Mouse (Mus musculus): ENCODE data around the gene Kdm1b. TPM values are rescaled to one million over a fixed set of nuclear protein-coding genes. Genes with fewer than 3 reads are reported as not detected.

The Kdm1b gene
- polyA plus RNA-seq, 1 experiment: 11.4 TPM

- H3K27me3 ChIP-seq (replicated peaks; ENCODE audit: control insufficient read depth, insufficient read depth, low read length): no peaks in the 10 kb centered on the region
- H3K36me3 ChIP-seq (ENCODE audit: control insufficient read depth, insufficient read depth, low read length): no peaks in the 10 kb centered on the region; the same call in none of the 2 replicates
- WGBS: 86% methylated on average over 2 of the region's 2 CpGs
- DNase-seq: no peak
- no peak overlapping the region for H3K27ac ChIP-seq (ENCODE audit: insufficient read depth, low read depth, low read length)
- TF ChIP-seq POLR2A (IDR thresholded peaks at IDR 0.05; ENCODE audit: low read depth, low read length): no peak
- TF ChIP-seq CTCF (conservative IDR thresholded peaks at IDR 0.05; ENCODE audit: insufficient read depth, insufficient read length, low read depth, low read length): no peak
- H3K4me3 ChIP-seq (ENCODE audit: insufficient read depth, low read depth, low read length): no peak overlapping the region
- no peaks in the 10 kb centered on the region for H3K4me1 ChIP-seq (ENCODE audit: control insufficient read depth, insufficient read depth, low read length)
These were observed 50.5 kb downstream of the Kdm1b start for GRCm38 (mm10) chr13:47093791-47094190.

GRCm38 (mm10) chr13:47096591-47096990, 53.3 kb downstream of the Kdm1b start:
- Histone ChIP-seq H3K4me1 (ENCODE audit: control insufficient read depth, insufficient read depth, low read length) (no peaks in the 10 kb centered on the region), H3K36me3 (ENCODE audit: control insufficient read depth, insufficient read depth, low read length) (peaks cover 2% of the 10 kb centered on the region; the same call in 1 of the 2 replicates), H3K27ac (ENCODE audit: insufficient read depth, low read depth, low read length) (no peak overlapping the region), H3K4me3 (ENCODE audit: insufficient read depth, low read depth, low read length) (no peak overlapping the region), H3K27me3 (replicated peaks; ENCODE audit: control insufficient read depth, insufficient read depth, low read length) (no peaks in the 10 kb centered on the region)
- no peak for DNase-seq
- no peak for TF ChIP-seq CTCF (conservative IDR thresholded peaks at IDR 0.05; ENCODE audit: insufficient read depth, insufficient read length, low read depth, low read length)
- TF ChIP-seq POLR2A (IDR thresholded peaks at IDR 0.05; ENCODE audit: low read depth, low read length): no peak
- 90% methylated on average over 2 of the region's 2 CpGs for WGBS

GRCm38 (mm10) chr13:47099265-47099664, 56.0 kb downstream of the Kdm1b start:
- H3K4me3 ChIP-seq (ENCODE audit: insufficient read depth, low read depth, low read length): no peak overlapping the region
- TF ChIP-seq CTCF (conservative IDR thresholded peaks at IDR 0.05; ENCODE audit: insufficient read depth, insufficient read length, low read depth, low read length): no peak
- no peak for TF ChIP-seq POLR2A (IDR thresholded peaks at IDR 0.05; ENCODE audit: low read depth, low read length)
- H3K27ac ChIP-seq (ENCODE audit: insufficient read depth, low read depth, low read length): no peak overlapping the region
- H3K4me1 ChIP-seq (ENCODE audit: control insufficient read depth, insufficient read depth, low read length): no peaks in the 10 kb centered on the region
- DNase-seq: no peak
- H3K36me3 ChIP-seq (ENCODE audit: control insufficient read depth, insufficient read depth, low read length): 0 out of 2 replicates have a peak, but pooled peaks cover 2% of the 10 kb centered on the region
- no peaks in the 10 kb centered on the region for H3K27me3 ChIP-seq (replicated peaks; ENCODE audit: control insufficient read depth, insufficient read depth, low read length)
- 56% methylated on average over 7 of the region's 7 CpGs for WGBS

GRCm38 (mm10) chr13:47100587-47100986, 57.3 kb downstream of the Kdm1b start:
- Histone ChIP-seq H3K27me3 (replicated peaks; ENCODE audit: control insufficient read depth, insufficient read depth, low read length) (no peaks in the 10 kb centered on the region), H3K27ac (ENCODE audit: insufficient read depth, low read depth, low read length) (no peak overlapping the region), H3K4me3 (ENCODE audit: insufficient read depth, low read depth, low read length) (no peak overlapping the region), H3K4me1 (ENCODE audit: control insufficient read depth, insufficient read depth, low read length) (peaks cover 6% of the 10 kb centered on the region; the same call in 1 of the 2 replicates), H3K36me3 (ENCODE audit: control insufficient read depth, insufficient read depth, low read length) (0 out of 2 replicates have a peak, but pooled peaks cover 2% of the 10 kb centered on the region)
- no peak for DNase-seq
- TF ChIP-seq CTCF (conservative IDR thresholded peaks at IDR 0.05; ENCODE audit: insufficient read depth, insufficient read length, low read depth, low read length) (no peak), POLR2A (IDR thresholded peaks at IDR 0.05; ENCODE audit: low read depth, low read length) (no peak)
- WGBS: 89% methylated on average over 2 of the region's 2 CpGs

GRCm38 (mm10) chr13:47104146-47104545, 60.8 kb downstream of the Kdm1b start:
- H3K27ac ChIP-seq (ENCODE audit: insufficient read depth, low read depth, low read length): no peak overlapping the region; the same call in 1 of the 2 replicates
- H3K36me3 ChIP-seq (ENCODE audit: control insufficient read depth, insufficient read depth, low read length): 0 out of 2 replicates have a peak, but pooled peaks cover under 1% of the 10 kb centered on the region
- H3K27me3 ChIP-seq (replicated peaks; ENCODE audit: control insufficient read depth, insufficient read depth, low read length): no peaks in the 10 kb centered on the region
- 33% methylated on average over 2 of the region's 2 CpGs for WGBS
- TF ChIP-seq POLR2A (IDR thresholded peaks at IDR 0.05; ENCODE audit: low read depth, low read length) (no peak), CTCF (conservative IDR thresholded peaks at IDR 0.05; ENCODE audit: insufficient read depth, insufficient read length, low read depth, low read length) (no peak)
- H3K4me1 ChIP-seq (ENCODE audit: control insufficient read depth, insufficient read depth, low read length): peaks cover 6% of the 10 kb centered on the region; the same call in 1 of the 2 replicates
- DNase-seq: peak; percentile 28
- peak overlapping the region; percentile 15; the same call in 1 of the 2 replicates for H3K4me3 ChIP-seq (ENCODE audit: insufficient read depth, low read depth, low read length)

GRCm38 (mm10) chr13:47104856-47105541, 61.7 kb downstream of the Kdm1b start:
- Histone ChIP-seq H3K4me3 (ENCODE audit: insufficient read depth, low read depth, low read length) (peak overlapping the region; percentile 89), H3K4me1 (ENCODE audit: control insufficient read depth, insufficient read depth, low read length) (peaks cover 6% of the 10 kb centered on the region; the same call in 1 of the 2 replicates), H3K27ac (ENCODE audit: insufficient read depth, low read depth, low read length) (peak overlapping the region; percentile 5; the same call in 1 of the 2 replicates), H3K36me3 (ENCODE audit: control insufficient read depth, insufficient read depth, low read length) (no peaks in the 10 kb centered on the region), H3K27me3 (replicated peaks; ENCODE audit: control insufficient read depth, insufficient read depth, low read length) (no peaks in the 10 kb centered on the region)
- no peak for TF ChIP-seq POLR2A (IDR thresholded peaks at IDR 0.05; ENCODE audit: low read depth, low read length)
- no peak for TF ChIP-seq CTCF (conservative IDR thresholded peaks at IDR 0.05; ENCODE audit: insufficient read depth, insufficient read length, low read depth, low read length)
- DNase-seq: peak; percentile 28
- 1% methylated on average over 25 of the region's 25 CpGs for WGBS
